Mouse (Mus musculus): Measurements from ENCODE around the gene Cxcl10. TPM values are rescaled to one million over a fixed set of nuclear protein-coding genes. Genes with fewer than 3 reads are reported as not detected.

The Cxcl10 gene
- total RNA-seq, 1 experiment = 3.3 TPM

DNA sequence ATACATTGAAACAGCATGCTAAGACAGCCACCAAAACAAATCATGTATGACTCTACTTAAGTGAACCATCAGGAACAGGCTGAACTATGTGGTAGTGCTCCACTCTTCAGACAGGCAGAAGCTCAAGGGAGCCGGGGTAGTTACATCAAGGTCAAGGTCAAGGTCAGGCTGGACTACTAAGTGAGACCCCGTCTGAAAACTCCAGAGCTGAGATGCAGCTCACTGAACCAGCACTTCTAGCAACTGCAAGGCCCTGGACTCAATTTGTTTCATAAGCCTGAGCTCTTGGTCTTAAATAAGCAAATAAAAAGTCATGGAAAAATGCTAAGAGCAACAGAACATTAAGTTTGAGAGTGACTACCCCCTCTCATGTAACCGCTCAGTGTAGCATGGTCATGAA is 44.4 kb downstream of the Cxcl10 start:
- in situ Hi-C loops (cut with MboI; ENCODE audit: low sequenced_read_pairs in 2 of 2, unreplicated experiment in 2 of 2) = no loop called here
- Histone ChIP-seq H3K9me3 (ENCODE audit: control insufficient read depth, insufficient read depth, low read depth, low read length) (no peaks in the 10 kb centered on the region), H3K36me3 (ENCODE audit: control insufficient read depth, insufficient read depth, low read length, poor library complexity, severe bottlenecking) (peaks cover 54% of the 10 kb centered on the region), H3K4me3 (ENCODE audit: insufficient read depth in 1 of 2, low read depth in 1 of 2, low read length in 2 of 2, poor library complexity in 1 of 2, severe bottlenecking in 1 of 2) (no peak overlapping the region), H3K27ac (ENCODE audit: insufficient read depth, low read depth, low read length, poor library complexity, severe bottlenecking) (no peak overlapping the region), H3K9ac (ENCODE audit: insufficient read depth, low read depth, low read length, poor library complexity, severe bottlenecking) (no peak overlapping the region), H3K4me1 (ENCODE audit: control insufficient read depth in 2 of 2, insufficient read depth in 2 of 2, low read length in 2 of 2, poor library complexity in 1 of 2) (peaks cover 1 to 5% of the 10 kb centered on the region in 2 experiments; a peak in 1 of 4 replicates)
- TF ChIP-seq ZC3H11A (IDR thresholded peaks at IDR 0.05; ENCODE audit: borderline replicate concordance, low read depth, low read length) (no peak), HCFC1 (IDR thresholded peaks at IDR 0.05; ENCODE audit: borderline replicate concordance, insufficient read depth, low read length) (no peak), ZNF384 (IDR thresholded peaks at IDR 0.05; ENCODE audit: low read depth, low read length) (no peak), MAFK (IDR thresholded peaks at IDR 0.05; ENCODE audit: insufficient read depth, low read depth, low read length) (no peak), CHD2 (IDR thresholded peaks at IDR 0.05; ENCODE audit: low read depth, low read length) (no peak)
- DNase-seq (ENCODE audit: low read depth, low spot score) = no peak

DNA sequence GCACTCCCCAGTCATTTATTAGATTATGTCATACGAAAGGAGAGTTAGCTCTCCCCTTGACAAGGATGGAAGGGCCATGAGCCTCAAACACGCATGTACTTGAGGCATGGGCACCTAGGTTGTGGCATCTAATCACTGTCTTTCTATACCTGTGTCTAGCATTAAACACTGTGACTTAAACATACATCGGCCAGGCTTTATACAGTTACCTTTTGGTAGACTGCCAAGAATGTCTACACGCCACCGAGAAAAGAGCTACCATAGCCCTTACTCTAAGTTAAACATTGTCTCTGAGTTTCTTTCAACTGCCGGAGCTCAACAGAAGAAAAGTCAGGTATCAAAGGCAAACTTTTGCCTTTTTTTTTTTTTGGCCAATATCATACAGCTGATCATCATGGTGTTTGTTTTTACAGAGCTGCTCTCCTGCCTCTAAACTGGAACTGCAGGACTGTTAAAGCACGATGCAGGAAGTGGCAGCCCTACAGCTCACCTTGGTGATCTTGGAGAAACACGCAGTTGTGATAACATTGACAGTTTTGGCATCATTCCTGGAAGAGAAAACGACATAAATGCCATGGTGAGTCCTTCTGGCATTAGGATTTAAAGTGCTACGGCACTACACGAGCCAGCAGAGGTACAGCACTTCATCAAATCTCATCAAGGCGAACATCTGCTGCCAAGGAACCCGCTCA is 46.4 kb downstream of the Cxcl10 start:
- peaks cover 58% of the 10 kb centered on the region for H3K36me3 ChIP-seq (ENCODE audit: control insufficient read depth, insufficient read depth, low read length, poor library complexity, severe bottlenecking)
- no peaks in the 10 kb centered on the region for H3K9me3 ChIP-seq (ENCODE audit: control insufficient read depth, insufficient read depth, low read depth, low read length)
- H3K27ac ChIP-seq (ENCODE audit: insufficient read depth, low read depth, low read length, poor library complexity, severe bottlenecking) = no peak overlapping the region
- no peak overlapping the region for H3K9ac ChIP-seq (ENCODE audit: insufficient read depth, low read depth, low read length, poor library complexity, severe bottlenecking)
- TF ChIP-seq CHD2 (IDR thresholded peaks at IDR 0.05; ENCODE audit: low read depth, low read length) (no peak), MAFK (IDR thresholded peaks at IDR 0.05; ENCODE audit: insufficient read depth, low read depth, low read length) (no peak), HCFC1 (IDR thresholded peaks at IDR 0.05; ENCODE audit: borderline replicate concordance, insufficient read depth, low read length) (no peak), ZNF384 (IDR thresholded peaks at IDR 0.05; ENCODE audit: low read depth, low read length) (no peak), ZC3H11A (IDR thresholded peaks at IDR 0.05; ENCODE audit: borderline replicate concordance, low read depth, low read length) (no peak)
- H3K4me1 ChIP-seq (ENCODE audit: control insufficient read depth in 2 of 2, insufficient read depth in 2 of 2, low read length in 2 of 2, poor library complexity in 1 of 2) = 0 out of 4 replicates have a peak, but pooled peaks cover 0 to 3% of the 10 kb centered on the region in 2 experiments
- DNase-seq (ENCODE audit: low read depth, low spot score) = no peak
- H3K4me3 ChIP-seq (ENCODE audit: insufficient read depth in 1 of 2, low read depth in 1 of 2, low read length in 2 of 2, poor library complexity in 1 of 2, severe bottlenecking in 1 of 2) = no peak overlapping the region
- in situ Hi-C loops (cut with MboI; ENCODE audit: low sequenced_read_pairs in 2 of 2, unreplicated experiment in 2 of 2) = no loop called here

Other genes with a start within 250 kb of the Cxcl10 start
- gene Uso1, start 211.0 kb downstream of the Cxcl10 start, total RNA-seq (2012; rRNA removed) = 40.7 and 51.6 TPM in 2 replicates
- not detected in 2 replicates for gene U90926, start 133.5 kb downstream of the Cxcl10 start, total RNA-seq (2012; rRNA removed)
- 3.3 and 4.5 TPM in 2 replicates for gene Ppef2, start 92.6 kb downstream of the Cxcl10 start, total RNA-seq (2012; rRNA removed)
- gene Naaa, start 70.7 kb downstream of the Cxcl10 start, total RNA-seq (2012; rRNA removed) = 9.8 and 13.4 TPM in 2 replicates
- gene Sdad1, start 38.4 kb downstream of the Cxcl10 start, total RNA-seq (2012; rRNA removed) = 63.9 and 74.0 TPM in 2 replicates
- not detected in 2 replicates for gene Cxcl9, start 20.8 kb downstream of the Cxcl10 start, total RNA-seq (2012; rRNA removed)
- 0.71 and 0.74 TPM in 2 replicates for gene Art3, start 17.1 kb downstream of the Cxcl10 start, total RNA-seq (2012; rRNA removed)
- 62.2 and 63.2 TPM in 2 replicates for gene Nup54, start 86.3 kb upstream of the Cxcl10 start, total RNA-seq (2012; rRNA removed)
- 39.0 and 89.0 TPM in 2 replicates for gene Scarb2, start 157.9 kb upstream of the Cxcl10 start, total RNA-seq (2012; rRNA removed)
- not detected in 2 replicates for gene Fam47e, start 206.2 kb upstream of the Cxcl10 start, total RNA-seq (2012; rRNA removed)